Mouse (Mus musculus) right cerebral cortex, postnatal 10 days (tissue): ENCODE data around the gene Nolc1.
"Not testable (repeated sequence)": the region's sequence is repeated elsewhere in the genome, so short reads cannot be mapped to it uniquely, and the experiment has no call there.

Experiments
- DNase-seq, 2 experiments: peaks; one replicate each; pipeline ENCODE4 v3.0.0; 2021; ENCODE audit warnings: low spot score in 2 of 2

Nolc1 gene

DNA sequence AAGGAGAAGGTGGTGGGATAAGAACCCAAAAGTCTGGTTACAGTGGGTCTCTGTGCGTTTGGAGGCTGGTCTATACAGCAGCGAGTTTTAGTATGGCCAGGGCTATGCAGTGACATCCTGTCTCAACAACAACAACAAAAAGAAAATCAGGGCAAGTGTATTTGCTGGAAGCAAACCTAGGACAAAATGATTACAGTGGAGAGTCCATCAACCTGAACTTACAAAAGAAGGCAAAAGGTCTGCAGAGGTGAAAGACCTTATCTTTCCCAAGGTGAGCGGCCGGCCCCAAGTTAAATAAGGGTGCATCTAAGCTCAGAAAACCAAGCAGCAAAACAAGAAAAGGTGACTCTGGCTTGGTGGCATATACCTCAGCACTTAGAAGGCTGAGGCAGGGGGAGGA is 16.0 kb downstream of the Nolc1 start:
- no peak for DNase-seq

DNA sequence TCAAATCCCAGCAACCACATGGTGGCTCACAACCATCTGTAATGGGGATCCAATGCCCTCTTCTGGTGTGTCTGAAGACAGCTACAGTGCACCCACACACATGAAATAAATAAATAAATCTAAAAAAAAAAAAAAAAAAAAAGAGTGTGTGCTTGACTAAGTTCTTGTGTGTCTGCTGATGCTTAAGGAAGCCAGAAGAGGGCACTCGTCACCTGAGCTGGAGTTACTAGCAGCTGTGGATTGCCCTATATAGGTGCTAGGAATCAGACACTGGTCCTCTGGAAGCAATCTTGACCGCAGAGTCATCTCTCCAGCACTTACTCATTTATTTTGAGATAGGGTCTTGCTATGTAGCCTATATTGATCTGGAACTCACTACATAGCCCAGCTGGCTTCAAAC is 18.5 kb downstream of the Nolc1 start:
- no peak for DNase-seq

DNA sequence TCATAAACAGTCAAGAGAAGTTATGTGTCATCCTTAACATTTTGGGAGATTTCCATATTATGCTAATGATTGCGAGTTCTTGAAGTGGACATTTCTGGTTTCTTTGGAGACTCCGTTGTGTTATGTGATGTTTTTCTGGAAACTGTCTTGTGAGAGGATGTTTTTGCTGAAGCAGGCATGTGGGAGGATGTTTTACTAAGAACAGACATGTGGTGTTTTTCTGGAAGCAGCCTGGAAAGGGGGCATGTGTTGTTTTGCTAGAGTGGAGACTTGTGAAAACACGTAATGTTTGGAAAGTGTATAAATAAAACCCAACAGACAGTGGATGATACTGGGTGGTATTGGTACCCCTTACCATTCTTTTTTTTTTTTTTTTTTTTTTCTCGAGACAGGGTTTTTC is 19.6 kb downstream of the Nolc1 start:
- DNase-seq, result no peak

DNA sequence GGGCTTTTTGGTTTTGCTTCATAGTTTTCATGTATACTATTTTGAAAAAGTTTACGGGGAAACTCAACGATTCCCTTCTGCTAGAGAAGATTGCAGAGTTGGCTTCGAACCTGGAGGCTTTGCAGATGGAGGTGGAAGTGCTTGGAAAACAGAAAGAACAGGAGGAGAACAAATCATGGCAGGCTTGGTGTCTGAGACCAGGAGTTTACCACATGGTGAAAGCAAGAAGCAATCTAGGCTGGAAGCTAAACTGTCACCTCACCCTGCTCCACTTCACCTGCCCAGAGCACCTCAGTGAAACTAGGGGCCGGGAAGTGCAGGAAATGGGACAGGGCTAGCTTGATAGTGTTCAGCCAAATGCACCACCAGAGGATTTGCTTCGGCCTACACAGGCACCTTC is 20.7 kb downstream of the Nolc1 start:
- DNase-seq, result no peak

DNA sequence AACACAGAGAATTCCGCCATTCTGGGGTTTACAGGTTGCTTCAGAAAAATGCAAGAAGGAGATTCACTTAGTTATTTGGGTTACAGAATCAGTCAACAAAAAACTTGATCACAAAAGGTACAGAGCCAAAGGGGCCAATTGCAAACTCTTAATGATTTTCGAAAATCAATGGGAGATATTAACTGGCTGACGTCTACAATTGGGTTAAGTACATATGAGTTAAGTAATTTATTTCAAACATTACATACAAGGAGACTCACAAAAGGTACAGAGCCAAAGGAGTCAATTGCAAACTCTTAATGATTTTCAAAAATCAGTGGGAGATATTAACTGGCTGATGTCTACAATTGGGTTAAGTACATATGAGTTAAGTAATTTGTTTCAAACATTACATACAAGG is 23.9 kb downstream of the Nolc1 start:
- no peak for DNase-seq

DNA sequence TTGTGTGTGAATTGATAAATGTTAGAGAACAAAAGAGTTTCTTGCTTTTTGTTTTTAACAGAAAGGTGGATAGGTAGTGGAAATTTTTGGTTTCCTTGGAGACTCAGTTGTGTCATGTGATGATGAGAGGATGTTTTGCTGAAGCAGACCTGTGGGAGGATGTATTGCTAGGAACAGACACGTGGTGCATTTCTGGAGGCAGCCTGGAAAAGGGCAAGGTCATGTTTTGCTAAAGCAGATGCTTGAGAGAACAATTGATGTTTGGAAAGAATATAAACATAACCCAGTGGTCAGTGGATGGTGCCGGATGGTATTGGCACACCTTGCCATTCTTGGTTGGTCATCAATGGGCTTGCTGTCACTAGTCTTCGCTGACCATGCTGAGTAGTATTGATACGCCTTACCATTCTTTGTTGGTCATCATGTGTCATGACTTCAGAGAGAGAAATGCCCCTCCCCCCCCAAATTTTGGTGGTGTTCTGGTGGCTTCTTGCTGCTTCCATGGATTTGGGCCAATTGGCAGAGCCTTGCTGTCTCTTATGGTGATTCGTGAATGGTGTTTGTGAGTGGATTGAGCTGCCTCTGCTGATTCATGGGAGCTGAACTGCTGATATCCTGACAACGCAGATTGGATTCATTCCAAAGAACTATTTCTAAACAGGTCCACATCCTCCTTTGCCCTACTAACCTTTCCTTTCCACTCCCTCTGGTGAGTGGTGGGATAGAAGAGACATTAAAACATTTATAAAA is 27.9 kb downstream of the Nolc1 start:
- no peak for DNase-seq

GRCm38 (mm10) chr19:46104187-46104557 is 28.5 kb downstream of the Nolc1 start:
- no peak for DNase-seq

GRCm38 (mm10) chr19:46110214-46110613 is 34.6 kb downstream of the Nolc1 start:
- no peak for DNase-seq

DNA sequence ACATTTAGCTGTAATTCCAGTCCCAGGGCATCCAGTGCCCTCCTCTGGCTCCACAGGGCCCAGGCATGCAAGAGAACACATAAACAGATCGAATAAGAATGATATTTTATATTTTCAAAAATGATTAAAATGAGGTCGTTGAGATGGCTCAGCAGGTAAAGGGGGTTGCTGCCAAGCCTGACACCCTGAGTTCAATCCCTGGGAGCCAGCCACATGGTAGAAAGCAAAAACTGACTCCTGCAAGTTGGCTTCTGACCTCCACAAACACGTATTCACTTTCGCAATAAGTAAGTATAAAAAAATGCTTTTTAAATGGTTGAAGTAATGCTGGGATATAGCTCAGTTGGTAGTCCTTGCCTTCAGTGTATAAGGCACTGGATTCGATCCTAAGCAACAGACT is 35.1 kb downstream of the Nolc1 start:
- no peak for DNase-seq

DNA sequence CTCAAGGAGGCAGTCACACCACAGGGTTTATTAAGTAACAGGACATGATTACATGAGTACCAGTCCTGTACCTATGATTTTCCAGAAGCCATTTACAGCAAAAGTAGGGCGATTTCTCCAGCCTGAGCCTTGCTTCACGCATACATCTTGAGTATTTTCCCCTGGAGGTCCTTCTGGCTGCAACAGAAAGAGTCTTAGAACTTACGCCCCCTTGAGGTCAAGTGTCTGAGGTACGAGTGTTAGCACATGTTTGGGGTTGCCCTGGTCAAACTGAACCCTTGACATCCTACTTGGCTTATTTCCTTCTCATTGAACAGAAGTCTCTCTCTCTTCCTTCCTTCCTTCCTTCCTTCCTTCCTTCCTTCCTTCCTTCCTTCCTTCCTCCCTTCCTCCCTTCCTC is 39.0 kb downstream of the Nolc1 start:
- no peak for DNase-seq

DNA sequence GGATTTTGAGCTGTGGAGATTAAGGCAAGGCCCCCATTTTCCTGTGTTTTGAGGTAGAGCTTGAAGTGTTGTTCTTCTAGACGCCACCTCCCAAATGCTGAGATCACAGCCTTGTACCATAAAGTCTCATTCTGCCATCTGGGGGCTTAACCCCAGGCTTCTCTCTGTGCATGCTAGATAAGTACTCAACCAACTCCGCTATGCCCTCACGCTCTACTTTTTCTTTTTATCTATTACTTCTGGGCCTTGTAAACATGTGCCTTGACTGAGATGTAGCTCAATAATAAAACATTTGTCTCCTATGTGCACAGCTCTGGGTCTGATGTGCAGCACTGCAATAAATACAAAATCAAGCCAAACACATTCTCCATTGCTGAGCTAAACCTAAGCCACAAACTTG is 43.8 kb downstream of the Nolc1 start:
- no peak for DNase-seq

DNA sequence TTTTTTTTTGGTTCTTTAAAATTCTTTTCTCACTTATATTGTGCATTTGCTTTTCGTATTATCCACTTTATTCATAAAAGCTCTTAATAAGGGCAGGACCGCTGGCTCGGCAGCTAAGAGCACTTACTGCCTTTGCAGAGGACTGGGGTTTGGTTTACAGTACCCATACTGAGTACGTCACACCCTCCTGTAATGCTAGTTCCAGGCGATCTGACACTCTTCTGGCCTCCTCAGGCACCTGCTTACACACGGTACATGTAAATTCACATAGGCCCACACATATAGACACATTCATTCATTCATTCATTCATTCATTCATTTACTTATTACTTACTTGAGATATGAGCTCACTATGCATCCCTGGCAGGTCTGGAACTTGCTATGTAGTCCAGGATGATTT is 45.2 kb downstream of the Nolc1 start:
- DNase-seq, result no peak

- no peak for DNase-seq
Measured at GRCm38 (mm10) chr19:46123876-46124275, 48.2 kb downstream of the Nolc1 start.

- no peak for DNase-seq
Measured at GRCm38 (mm10) chr19:46124651-46125050, 49.0 kb downstream of the Nolc1 start.

- DNase-seq, result no peak
Measured at GRCm38 (mm10) chr19:46126301-46126700, 50.6 kb downstream of the Nolc1 start.

DNA sequence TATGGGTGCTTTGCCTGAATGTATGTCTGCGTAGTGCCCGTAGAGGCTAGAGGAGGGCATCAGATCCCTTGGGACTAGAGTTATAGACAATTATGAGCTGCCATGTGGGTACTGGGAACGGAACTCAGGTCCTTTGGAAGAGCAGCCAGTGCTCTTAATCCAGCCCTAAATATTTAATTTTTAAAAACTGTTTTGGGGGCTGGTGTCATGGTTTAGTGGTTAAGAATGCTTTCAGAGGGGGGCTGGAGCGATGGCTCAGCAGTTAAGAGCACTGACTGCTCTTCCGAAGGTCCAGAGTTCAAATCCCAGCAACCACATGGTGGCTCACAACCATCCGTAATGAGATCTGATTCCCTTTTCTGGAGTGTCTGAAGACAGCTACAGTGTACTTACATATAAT is 54.1 kb downstream of the Nolc1 start:
- not testable (repeated sequence) for DNase-seq

DNA sequence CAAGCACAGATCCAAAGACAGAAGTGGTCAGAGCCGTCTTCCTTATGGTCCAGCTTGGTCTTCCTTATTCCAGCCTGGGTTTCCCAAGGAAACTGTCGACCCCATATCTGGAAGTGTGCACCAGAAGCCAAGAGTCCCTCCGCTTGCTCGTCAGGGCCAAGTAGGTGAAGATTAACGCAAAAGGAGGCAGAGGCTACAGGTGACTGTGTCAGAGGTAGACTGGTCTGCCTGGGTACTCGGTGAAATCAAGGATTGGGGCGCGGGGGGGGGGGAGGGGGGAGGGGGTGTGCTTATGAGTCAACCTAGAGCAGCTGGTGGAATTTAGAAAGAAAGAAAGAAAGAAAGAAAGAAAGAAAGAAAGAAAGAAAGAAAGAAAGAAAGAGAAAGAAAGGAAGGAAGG is 55.6 kb downstream of the Nolc1 start:
- no peak for DNase-seq

DNA sequence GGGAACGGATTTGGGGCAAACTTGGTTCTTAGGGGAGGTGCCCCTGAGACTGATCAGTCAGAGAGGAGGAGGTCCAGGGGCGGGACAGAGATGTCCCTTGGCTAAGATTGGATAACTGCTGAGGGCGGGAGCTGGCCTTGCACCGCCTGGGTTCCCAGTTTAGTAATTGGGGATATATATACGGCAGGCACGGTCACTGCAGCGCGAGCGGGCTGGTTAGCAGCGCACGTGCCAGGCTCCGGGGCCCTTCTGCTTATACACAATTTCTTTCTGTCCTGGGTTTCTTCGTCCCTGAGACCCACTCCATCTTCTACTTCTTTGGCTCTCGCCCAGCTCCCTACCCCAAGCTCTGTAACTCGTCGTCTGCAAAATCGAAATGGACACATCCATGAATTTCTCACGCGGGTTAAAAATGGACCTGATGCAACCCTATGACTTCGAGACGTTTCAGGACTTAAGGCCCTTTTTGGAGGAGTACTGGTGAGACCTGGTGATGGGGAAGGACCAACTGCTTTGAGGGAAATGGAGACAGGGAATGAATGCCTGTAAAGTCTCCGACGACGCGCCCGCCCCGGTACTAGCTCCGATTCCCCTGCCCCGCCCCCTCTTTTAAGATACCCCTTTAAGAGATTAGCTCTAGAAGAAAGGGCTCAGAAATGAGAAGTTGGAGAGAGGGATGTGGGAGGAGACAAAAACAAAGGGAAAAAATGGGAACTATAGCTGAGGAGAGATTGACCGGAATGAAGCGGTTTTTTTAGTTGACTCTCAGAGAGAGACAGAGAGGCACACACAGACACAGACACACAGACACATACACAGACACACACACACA is 56.2 kb downstream of the Nolc1 start, which contains the start of gene Elovl3:
Elovl3 (plus strand) TSS at position 204 of the 832 bp plus-strand sequence.
- peak in 1 of 2 experiments; percentile 30 for DNase-seq

DNA sequence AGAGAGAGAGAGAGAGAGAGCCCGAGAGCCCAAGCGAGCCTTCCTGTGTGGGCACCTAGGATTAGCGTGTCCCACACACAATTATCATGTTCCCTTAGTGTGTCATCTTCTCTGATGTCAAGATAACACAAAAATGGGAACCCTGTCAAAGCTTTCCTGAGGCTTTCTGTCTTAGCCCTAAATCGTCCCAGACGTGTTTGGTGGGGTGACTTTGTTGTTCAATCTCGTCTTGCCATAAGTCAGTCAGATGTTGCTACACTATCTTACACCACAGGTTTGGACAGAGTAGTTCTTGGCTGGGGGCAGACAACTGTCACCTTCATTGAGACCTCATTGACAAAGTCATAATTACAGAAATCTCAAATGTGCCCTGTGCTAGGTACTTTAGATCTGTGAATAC is 56.9 kb downstream of the Nolc1 start:
- DNase-seq, result no peak
